Mouse (Mus musculus): ENCODE measurements around the gene Usp35.

GRCm38 (mm10) chr7:97349438-97349837 lies 17.6 kb upstream of the Usp35 start:
- TF ChIP-seq CTCF (IDR thresholded peaks at IDR 0.05), result no peak
- TF ChIP-seq EP300 (IDR thresholded peaks at IDR 0.05), result no peak

Measured in lung, postnatal 0 days (tissue).